Mouse (Mus musculus): ENCODE data around the gene Adam8. TPM values are rescaled to one million over a fixed set of nuclear protein-coding genes. Genes with fewer than 3 reads are reported as not detected.

Adam8 gene
- polyA plus RNA-seq, 1 experiment from 2014 or later: 3.2 TPM

- no peak overlapping the region for H3K4me3 ChIP-seq (ENCODE audit: low read depth, low read length)
- H3K9me3 ChIP-seq (ENCODE audit: control insufficient read depth, low read length): no peaks in the 10 kb centered on the region
- H3K4me1 ChIP-seq (ENCODE audit: control insufficient read depth, insufficient read depth, low read length): no peaks in the 10 kb centered on the region
- no peak overlapping the region for H3K9ac ChIP-seq (replicated peaks; ENCODE audit: low read depth, low read length)
- H3K27ac ChIP-seq (ENCODE audit: low read depth, low read length): no peak overlapping the region
- H3K36me3 ChIP-seq (ENCODE audit: control insufficient read depth, insufficient read depth, low read length): peaks cover 31% of the 10 kb centered on the region
- WGBS: 95% methylated on average over 9 of the region's 9 CpGs
- ATAC-seq (ENCODE audit: low read depth): no peak
- H3K4me2 ChIP-seq (ENCODE audit: low read depth, low read length): no peak overlapping the region
- no peaks in the 10 kb centered on the region for H3K27me3 ChIP-seq (ENCODE audit: control insufficient read depth, insufficient read depth, low read length)
Observed at GRCm38 (mm10) chr7:140006861-140007611, 14.7 kb upstream of the Adam8 start.

GRCm38 (mm10) chr7:140004666-140005065, 12.3 kb upstream of the Adam8 start:
- H3K9ac ChIP-seq (replicated peaks; ENCODE audit: low read depth, low read length): no peak overlapping the region
- 92% methylated on average over 8 of the region's 8 CpGs for WGBS
- H3K4me1 ChIP-seq (ENCODE audit: control insufficient read depth, insufficient read depth, low read length): no peaks in the 10 kb centered on the region
- no peak overlapping the region for H3K27ac ChIP-seq (ENCODE audit: low read depth, low read length)
- H3K4me3 ChIP-seq (ENCODE audit: low read depth, low read length): no peak overlapping the region
- H3K27me3 ChIP-seq (ENCODE audit: control insufficient read depth, insufficient read depth, low read length): no peaks in the 10 kb centered on the region
- ATAC-seq (ENCODE audit: low read depth): no peak
- peaks cover 41% of the 10 kb centered on the region for H3K36me3 ChIP-seq (ENCODE audit: control insufficient read depth, insufficient read depth, low read length)
- H3K4me2 ChIP-seq (ENCODE audit: low read depth, low read length): no peak overlapping the region
- H3K9me3 ChIP-seq (ENCODE audit: control insufficient read depth, low read length): no peaks in the 10 kb centered on the region

- H3K4me1 ChIP-seq (ENCODE audit: control insufficient read depth, insufficient read depth, low read length): no peaks in the 10 kb centered on the region
Observed at GRCm38 (mm10) chr7:140001086-140001740, 8.9 kb upstream of the Adam8 start.

GRCm38 (mm10) chr7:139998691-139999350, 6.5 kb upstream of the Adam8 start:
- no peaks in the 10 kb centered on the region for H3K9me3 ChIP-seq (ENCODE audit: control insufficient read depth, low read length)
- H3K4me1 ChIP-seq (ENCODE audit: control insufficient read depth, insufficient read depth, low read length): no peaks in the 10 kb centered on the region
- ATAC-seq (ENCODE audit: low read depth): no peak
- WGBS: 95% methylated on average over 13 of the region's 13 CpGs
- no peak overlapping the region for H3K27ac ChIP-seq (ENCODE audit: low read depth, low read length)
- H3K9ac ChIP-seq (replicated peaks; ENCODE audit: low read depth, low read length): no peak overlapping the region
- H3K27me3 ChIP-seq (ENCODE audit: control insufficient read depth, insufficient read depth, low read length): no peaks in the 10 kb centered on the region
- H3K4me2 ChIP-seq (ENCODE audit: low read depth, low read length): no peak overlapping the region
- peaks cover 35% of the 10 kb centered on the region for H3K36me3 ChIP-seq (ENCODE audit: control insufficient read depth, insufficient read depth, low read length)
- H3K4me3 ChIP-seq (ENCODE audit: low read depth, low read length): no peak overlapping the region

More at GRCm38 (mm10) chr7:140001086-140001740, 8.9 kb upstream of the Adam8 start:
- H3K4me2 ChIP-seq (ENCODE audit: low read depth, low read length): no peak overlapping the region
- H3K4me3 ChIP-seq (ENCODE audit: low read depth, low read length): no peak overlapping the region
- H3K9ac ChIP-seq (replicated peaks; ENCODE audit: low read depth, low read length): no peak overlapping the region
- ATAC-seq (ENCODE audit: low read depth): no peak
- H3K27ac ChIP-seq (ENCODE audit: low read depth, low read length): no peak overlapping the region
- H3K36me3 ChIP-seq (ENCODE audit: control insufficient read depth, insufficient read depth, low read length): peaks cover 50% of the 10 kb centered on the region
- no peaks in the 10 kb centered on the region for H3K27me3 ChIP-seq (ENCODE audit: control insufficient read depth, insufficient read depth, low read length)
- 82% methylated on average over 12 of the region's 12 CpGs for WGBS
- no peaks in the 10 kb centered on the region for H3K9me3 ChIP-seq (ENCODE audit: control insufficient read depth, low read length)

GRCm38 (mm10) chr7:139994676-139995075, 2.3 kb upstream of the Adam8 start:
- H3K27ac ChIP-seq (ENCODE audit: low read depth, low read length): no peak overlapping the region
- 38% methylated on average over 3 of the region's 3 CpGs for WGBS
- no peaks in the 10 kb centered on the region for H3K27me3 ChIP-seq (ENCODE audit: control insufficient read depth, insufficient read depth, low read length)
- H3K4me2 ChIP-seq (ENCODE audit: low read depth, low read length): no peak overlapping the region
- H3K36me3 ChIP-seq (ENCODE audit: control insufficient read depth, insufficient read depth, low read length): peaks cover 20% of the 10 kb centered on the region
- no peaks in the 10 kb centered on the region for H3K4me1 ChIP-seq (ENCODE audit: control insufficient read depth, insufficient read depth, low read length)
- no peak overlapping the region for H3K4me3 ChIP-seq (ENCODE audit: low read depth, low read length)
- no peak for ATAC-seq (ENCODE audit: low read depth)
- no peaks in the 10 kb centered on the region for H3K9me3 ChIP-seq (ENCODE audit: control insufficient read depth, low read length)
- no peak overlapping the region for H3K9ac ChIP-seq (replicated peaks; ENCODE audit: low read depth, low read length)

GRCm38 (mm10) chr7:139994202-139994601, 1.8 kb upstream of the Adam8 start:
- Histone ChIP-seq H3K4me3 (ENCODE audit: low read depth, low read length) (no peak overlapping the region), H3K4me2 (ENCODE audit: low read depth, low read length) (no peak overlapping the region), H3K9me3 (ENCODE audit: control insufficient read depth, low read length) (no peaks in the 10 kb centered on the region), H3K36me3 (ENCODE audit: control insufficient read depth, insufficient read depth, low read length) (peaks cover 20% of the 10 kb centered on the region), H3K27ac (ENCODE audit: low read depth, low read length) (no peak overlapping the region), H3K4me1 (ENCODE audit: control insufficient read depth, insufficient read depth, low read length) (no peaks in the 10 kb centered on the region), H3K9ac (replicated peaks; ENCODE audit: low read depth, low read length) (no peak overlapping the region), H3K27me3 (ENCODE audit: control insufficient read depth, insufficient read depth, low read length) (no peaks in the 10 kb centered on the region)
- no peak for ATAC-seq (ENCODE audit: low read depth)
- WGBS: 82% methylated on average over 4 of the region's 4 CpGs

- H3K4me1 ChIP-seq (ENCODE audit: control insufficient read depth, insufficient read depth, low read length): no peaks in the 10 kb centered on the region
- ATAC-seq (ENCODE audit: low read depth): no peak
- no peak overlapping the region for H3K27ac ChIP-seq (ENCODE audit: low read depth, low read length)
- H3K4me2 ChIP-seq (ENCODE audit: low read depth, low read length): no peak overlapping the region
- no peaks in the 10 kb centered on the region for H3K27me3 ChIP-seq (ENCODE audit: control insufficient read depth, insufficient read depth, low read length)
- H3K36me3 ChIP-seq (ENCODE audit: control insufficient read depth, insufficient read depth, low read length): peaks cover 18% of the 10 kb centered on the region
- H3K4me3 ChIP-seq (ENCODE audit: low read depth, low read length): no peak overlapping the region
- no peak overlapping the region for H3K9ac ChIP-seq (replicated peaks; ENCODE audit: low read depth, low read length)
- H3K9me3 ChIP-seq (ENCODE audit: control insufficient read depth, low read length): no peaks in the 10 kb centered on the region
- 95% methylated on average over 6 of the region's 6 CpGs for WGBS
Observed at GRCm38 (mm10) chr7:139993532-139993931, 1.2 kb upstream of the Adam8 start.

- Histone ChIP-seq H3K9ac (replicated peaks; ENCODE audit: low read depth, low read length) (no peak overlapping the region), H3K4me2 (ENCODE audit: low read depth, low read length) (no peak overlapping the region), H3K27me3 (ENCODE audit: control insufficient read depth, insufficient read depth, low read length) (no peaks in the 10 kb centered on the region), H3K4me3 (ENCODE audit: low read depth, low read length) (no peak overlapping the region), H3K36me3 (ENCODE audit: control insufficient read depth, insufficient read depth, low read length) (no peaks in the 10 kb centered on the region), H3K4me1 (ENCODE audit: control insufficient read depth, insufficient read depth, low read length) (no peaks in the 10 kb centered on the region), H3K27ac (ENCODE audit: low read depth, low read length) (no peak overlapping the region), H3K9me3 (ENCODE audit: control insufficient read depth, low read length) (no peaks in the 10 kb centered on the region)
- ATAC-seq (ENCODE audit: low read depth): no peak
- WGBS: 72% methylated on average over 8 of the region's 8 CpGs
Observed at GRCm38 (mm10) chr7:139990864-139991394, 1.4 kb downstream of the Adam8 start.

GRCm38 (mm10) chr7:139988272-139988671, 4.1 kb downstream of the Adam8 start:
- Histone ChIP-seq H3K36me3 (ENCODE audit: control insufficient read depth, insufficient read depth, low read length) (0 out of 2 replicates have a peak, but pooled peaks cover 4% of the 10 kb centered on the region), H3K4me1 (ENCODE audit: control insufficient read depth, insufficient read depth, low read length) (no peaks in the 10 kb centered on the region), H3K9ac (replicated peaks; ENCODE audit: low read depth, low read length) (no peak overlapping the region), H3K27me3 (ENCODE audit: control insufficient read depth, insufficient read depth, low read length) (no peaks in the 10 kb centered on the region), H3K27ac (ENCODE audit: low read depth, low read length) (no peak overlapping the region), H3K4me3 (ENCODE audit: low read depth, low read length) (no peak overlapping the region), H3K4me2 (ENCODE audit: low read depth, low read length) (no peak overlapping the region), H3K9me3 (ENCODE audit: control insufficient read depth, low read length) (no peaks in the 10 kb centered on the region)
- ATAC-seq (ENCODE audit: low read depth): no peak
- 94% methylated on average over 9 of the region's 9 CpGs for WGBS

All from neural tube, embryonic 14.5 days (tissue).